Mouse (Mus musculus) monocyte, adult 2 months (primary cell): ENCODE results near the gene Psmc4.

Experiments
- DNase-seq, 2 experiments: peaks; one replicate each; pipeline ENCODE4 v3.0.0; 2022; ENCODE audit warnings: low spot score in 2 of 2, low read depth in 1 of 2

Psmc4 gene

GRCm38 (mm10) chr7:28049476-28050409, at the start of gene Psmc4:
Gene Psmc4 (minus strand): TSS chr7:28050101.
- DNase-seq = peak; percentile 94 to 96

GRCm38 (mm10) chr7:28099101-28099500, 49.2 kb upstream of the Psmc4 start:
- no peak for DNase-seq

- DNase-seq = no peak
These were observed 43.6 kb upstream of the Psmc4 start for GRCm38 (mm10) chr7:28093541-28093940.

GRCm38 (mm10) chr7:28086236-28086635, 36.3 kb upstream of the Psmc4 start:
- DNase-seq = no peak

- DNase-seq = no peak
These were observed 34.3 kb upstream of the Psmc4 start for GRCm38 (mm10) chr7:28084215-28084614.

GRCm38 (mm10) chr7:28070531-28071298, 20.8 kb upstream of the Psmc4 start, which contains the start of gene Fcgbp:
Gene Fcgbp (plus strand): TSS chr7:28071236.
- no peak for DNase-seq

GRCm38 (mm10) chr7:28069546-28070172, 19.8 kb upstream of the Psmc4 start:
- no peak for DNase-seq

GRCm38 (mm10) chr7:28068661-28069060, 18.8 kb upstream of the Psmc4 start:
- DNase-seq = no peak

GRCm38 (mm10) chr7:28059972-28060371, 10.1 kb upstream of the Psmc4 start:
- no peak for DNase-seq

GRCm38 (mm10) chr7:28053046-28053930, 3.4 kb upstream of the Psmc4 start:
- DNase-seq = no peak

GRCm38 (mm10) chr7:28050584-28050983, 683 bp upstream of the Psmc4 start:
- DNase-seq = no peak

- DNase-seq = no peak
These were observed 5.4 kb downstream of the Psmc4 start for GRCm38 (mm10) chr7:28044524-28044923.

GRCm38 (mm10) chr7:28014445-28014810, 35.5 kb downstream of the Psmc4 start:
- no peak for DNase-seq

GRCm38 (mm10) chr7:28013549-28014444, 36.1 kb downstream of the Psmc4 start, which contains the start of gene Zfp850:
Gene Zfp850 (minus strand): TSS chr7:28014115.
- peak in 1 of 2 experiments; percentile 21 for DNase-seq

GRCm38 (mm10) chr7:28010271-28010670, 39.6 kb downstream of the Psmc4 start:
- DNase-seq = no peak
